8 mouse cellular contexts compared by ENCODE assay signal in the genomic region with DNA sequence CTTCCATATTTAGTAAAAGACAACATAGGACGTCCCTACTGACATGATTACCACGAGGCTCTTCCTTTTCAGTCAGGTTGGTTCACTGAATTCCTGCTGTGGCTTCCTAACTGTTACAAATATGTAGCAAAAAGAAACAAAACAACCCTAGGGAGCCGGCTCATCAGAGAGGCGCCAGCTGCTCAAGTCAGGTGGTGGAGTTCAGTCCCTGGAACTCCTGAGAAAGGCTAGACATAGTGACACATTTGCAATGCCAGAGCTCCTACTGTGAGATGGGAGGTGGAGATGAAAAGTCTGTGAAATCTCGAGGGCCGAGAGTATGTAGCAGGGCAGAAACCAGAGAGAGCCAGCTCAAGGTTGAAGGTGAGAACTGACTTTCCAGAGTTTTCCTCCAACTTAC.
DNase-seq lines count a peak whose midpoint lies in the region; ATAC-seq and TF ChIP-seq lines count a peak whose summit lies in the region.

No protein-coding gene starts in this region.

- no peak for TF ChIP-seq CTCF in thymus, adult 2 months (IDR thresholded peaks at IDR 0.05; ENCODE audit: borderline replicate concordance, control insufficient read depth, extremely low read depth, insufficient read depth, low read length, poor library complexity)
- TF ChIP-seq CTCF in stomach, postnatal 0 days (IDR thresholded peaks at IDR 0.05; ENCODE audit: low read depth): no peak

- H3K27me3 ChIP-seq in thymus, adult 2 months (ENCODE audit: control insufficient read depth, insufficient read depth, low read length): no peaks in the 10 kb centered on the region
- H3K27me3 ChIP-seq in limb, embryonic 15.5 days: no peaks in the 10 kb centered on the region
- no peaks in the 10 kb centered on the region for H3K27me3 ChIP-seq in stomach, postnatal 0 days (ENCODE audit: control insufficient read depth, insufficient read depth, low read length)

- 11% methylated on average over 6 of the region's 6 CpGs for WGBS in thymus, adult 2 months
- 24% methylated on average over 6 of the region's 6 CpGs for WGBS in limb, embryonic 15.5 days
- 24% methylated on average over 6 of the region's 6 CpGs for WGBS in stomach, postnatal 0 days

- no peaks in the 10 kb centered on the region for H3K9me3 ChIP-seq in limb, embryonic 15.5 days
- H3K9me3 ChIP-seq in stomach, postnatal 0 days (ENCODE audit: control insufficient read depth, low read length): no peaks in the 10 kb centered on the region

- no peaks in the 10 kb centered on the region for H3K36me3 ChIP-seq in thymus, adult 2 months (ENCODE audit: control insufficient read depth, insufficient read depth, low read length)
- H3K36me3 ChIP-seq in limb, embryonic 15.5 days: no peaks in the 10 kb centered on the region
- no peaks in the 10 kb centered on the region for H3K36me3 ChIP-seq in stomach, postnatal 0 days (ENCODE audit: control insufficient read depth, insufficient read depth, low read length)

- no peak for TF ChIP-seq EP300 in stomach, postnatal 0 days (optimal IDR thresholded peaks at IDR 0.05)

- no peak overlapping the region for H3K9ac ChIP-seq in limb, embryonic 15.5 days
- no peak overlapping the region for H3K9ac ChIP-seq in stomach, postnatal 0 days (ENCODE audit: low read length)

- H3K27ac ChIP-seq in thymus, adult 2 months (ENCODE audit: control insufficient read depth, insufficient read depth, low read length): peak overlapping the region; percentile 51; the same call in 1 of the 2 replicates
- H3K27ac ChIP-seq in limb, embryonic 15.5 days: no peak overlapping the region
- H3K27ac ChIP-seq in stomach, postnatal 0 days (replicated peaks): peak overlapping the region; percentile 61

- H3K4me3 ChIP-seq in thymus, adult 2 months (ENCODE audit: control insufficient read depth, insufficient read depth, low read length): no peak overlapping the region; the same call in 1 of the 2 replicates
- peak overlapping the region; percentile 36; the same call in 1 of the 2 replicates for H3K4me3 ChIP-seq in limb, embryonic 15.5 days
- no peak overlapping the region for H3K4me3 ChIP-seq in stomach, postnatal 0 days (ENCODE audit: low read depth, low read length)

- peak; percentile 34 to 39 for DNase-seq in cerebellum, postnatal 14 days
- DNase-seq in cerebellum, postnatal 4 days (ENCODE audit: low spot score in 2 of 2): no peak
- no peak for DNase-seq in thymus, adult 2 months
- no peak for DNase-seq in thymus, adult 18-20 months
- no peak for DNase-seq in stomach, postnatal 0 days (ENCODE audit: low spot score)
- no peak for DNase-seq in urinary bladder, postnatal 4 days (ENCODE audit: low spot score in 2 of 2)
- DNase-seq in gastrocnemius, adult 18-20 months (ENCODE audit: low spot score): no peak

- peaks cover 8% of the 10 kb centered on the region for H3K4me1 ChIP-seq in thymus, adult 2 months (replicated peaks; ENCODE audit: control insufficient read depth, insufficient read depth, low read length)
- H3K4me1 ChIP-seq in limb, embryonic 15.5 days: peaks cover 28% of the 10 kb centered on the region
- no peaks in the 10 kb centered on the region for H3K4me1 ChIP-seq in stomach, postnatal 0 days (replicated peaks; ENCODE audit: control insufficient read depth, insufficient read depth)

- TF ChIP-seq POLR2A in thymus, adult 2 months (IDR thresholded peaks at IDR 0.05; ENCODE audit: control insufficient read depth, extremely low read depth, insufficient read depth, low read length, poor library complexity): no peak

- peak overlapping the region; percentile 61 for H3K4me2 ChIP-seq in limb, embryonic 15.5 days
- peak overlapping the region; percentile 54 for H3K4me2 ChIP-seq in stomach, postnatal 0 days (replicated peaks; ENCODE audit: low read depth)

- no peak for ATAC-seq in limb, embryonic 15.5 days (ENCODE audit: insufficient number of reproducible peaks, low FRiP score, low TSS enrichment, low read depth)
- peak; percentile 8; the same call in 1 of the 2 replicates for ATAC-seq in stomach, postnatal 0 days (ENCODE audit: low FRiP score, low TSS enrichment)

Comparison
In these comparisons a context has a peak if more than half of its experiments do, and no peak if none do; other contexts are left out.
1. DNase-seq: peak in cerebellum, postnatal 14 days (2 of 2); none in cerebellum, postnatal 4 days (0 of 2), thymus, adult 2 months (single experiment), thymus, adult 18-20 months (0 of 2), stomach, postnatal 0 days (single experiment), urinary bladder, postnatal 4 days (0 of 2) and gastrocnemius, adult 18-20 months (single experiment).